Mouse (Mus musculus) layer of hippocampus, postnatal 36 days (tissue): Measurements from ENCODE around the gene Gm2004. TPM values are rescaled to one million over a fixed set of nuclear protein-coding genes. Genes with fewer than 3 reads are reported as not detected.
"Not testable (repeated sequence)": the region's sequence is repeated elsewhere in the genome, so short reads cannot be mapped to it uniquely, and the experiment has no call there.

Experiments
- DNase-seq, 2 experiments: peaks; one replicate each; pipeline ENCODE4 v3.0.0; 2022
- total RNA-seq, 2 experiments: library from RNA; stranded (reverse); gene quantifications; 2 replicates each; pipeline ENCODE4 v1.2.3; 2021

The Gm2004 gene
- 10 to 100 TPM in 1 of 2 experiments, 1 to 10 TPM in 1; 1.6 to 14.6 TPM for total RNA-seq

- DNase-seq: not testable (repeated sequence)
Measured at GRCm38 (mm10) chr2:176149725-176150124, at the start of gene Gm2004. Gene Gm2004 (minus strand): TSS chr2:176149825.

Other genes starting within 250 kb of the Gm2004 start
- 1 to 10 TPM; 6.9 to 7.0 TPM for gene Zfp966, start 218.7 kb downstream of the Gm2004 start, total RNA-seq
- 10 to 100 TPM; 56.3 to 56.8 TPM for gene Gm2026, start 184.5 kb downstream of the Gm2004 start, total RNA-seq
- gene 2210418O10Rik, start 76.7 kb upstream of the Gm2004 start, total RNA-seq: 1 to 10 TPM; 3.5 to 5.9 TPM
- not detected for gene Gm11009, start 169.7 kb upstream of the Gm2004 start, total RNA-seq